Mouse (Mus musculus) intestine, postnatal 0 days (tissue): ENCODE data around the gene Tent5b. TPM values are rescaled to one million over a fixed set of nuclear protein-coding genes. Genes with fewer than 3 reads are reported as not detected.

Experiments
- ATAC-seq: fragments of 200-750 bp; cut with Nextera tagmentation; 2 replicates; pipeline ENCODE4 v1.8.0; 2017; ENCODE audit warnings: mild to moderate bottlenecking, moderate TSS enrichment, moderate library complexity
- H3K27ac ChIP-seq: fragments of 300-500 bp; sonication (generic); 2 replicates; pipeline ENCODE4 v1.5.1; 2014; ENCODE audit warnings: mild to moderate bottlenecking, low read depth, low read length, moderate library complexity
- H3K27me3 ChIP-seq: fragments of 300-500 bp; sonication (generic); replicated peaks from 2 replicates; pipeline ENCODE4 v1.6.1; 2014; ENCODE audit warnings: low read length, mixed read lengths; ENCODE audit not compliant: control insufficient read depth, insufficient read depth
- H3K36me3 ChIP-seq: fragments of 300-500 bp; sonication (generic); 2 replicates; pipeline ENCODE4 v1.6.1; 2014; ENCODE audit warnings: mild to moderate bottlenecking, moderate library complexity; ENCODE audit not compliant: control insufficient read depth, insufficient read depth
- H3K4me1 ChIP-seq: fragments of 300-500 bp; sonication (generic); replicated peaks from 2 replicates; pipeline ENCODE4 v1.6.1; 2014; ENCODE audit warnings: antibody characterized with exemption, low read length, mixed read lengths; ENCODE audit not compliant: control insufficient read depth, insufficient read depth
- H3K4me2 ChIP-seq: fragments of 300-500 bp; sonication (generic); replicated peaks from 2 replicates; pipeline ENCODE4 v1.6.1; 2014; ENCODE audit warnings: low read depth, mild to moderate bottlenecking, moderate library complexity
- H3K4me3 ChIP-seq: fragments of 300-500 bp; sonication (generic); 2 replicates; pipeline ENCODE4 v1.5.1; 2014; ENCODE audit warnings: low read depth, low read length
- H3K9ac ChIP-seq: fragments of 300-500 bp; sonication (generic); 2 replicates; pipeline ENCODE4 v1.6.1; 2014; ENCODE audit warnings: mild to moderate bottlenecking, low read depth, low read length
- H3K9me3 ChIP-seq: fragments of 300-500 bp; sonication (generic); 2 replicates; pipeline ENCODE4 v1.6.1; 2016; ENCODE audit warnings: mixed run types; ENCODE audit not compliant: control insufficient read depth
- CTCF ChIP-seq: sonication (generic); IDR thresholded peaks from 2 replicates; pipeline ENCODE4 v1.5.1; 2016; ENCODE audit warnings: low read depth, mild to moderate bottlenecking, control low read depth, antibody characterized with exemption, moderate library complexity
- WGBS: fragments of 180-500 bp; shearing (Covaris S2); extraction: QIAGEN DNeasy Blood & Tissue Kit; methylation state at CpG from one replicate; pipeline ENCODE4 v1.1.7; 2014; 5-methylcytosine and 5-hydroxymethylcytosine counted together
- polyA plus RNA-seq: library from polyadenylated mRNA; unstranded; fragments of >200 nt; fragmentation: Nextera tagmentation; extraction: Ambion mirVana; gene quantifications from 2 replicates; pipeline ENCODE4 v1.2.1, GENCODE M21; 2015

Gene Tent5b
- polyA plus RNA-seq, 1 experiment from 2014 or later = 1.8 TPM

DNA sequence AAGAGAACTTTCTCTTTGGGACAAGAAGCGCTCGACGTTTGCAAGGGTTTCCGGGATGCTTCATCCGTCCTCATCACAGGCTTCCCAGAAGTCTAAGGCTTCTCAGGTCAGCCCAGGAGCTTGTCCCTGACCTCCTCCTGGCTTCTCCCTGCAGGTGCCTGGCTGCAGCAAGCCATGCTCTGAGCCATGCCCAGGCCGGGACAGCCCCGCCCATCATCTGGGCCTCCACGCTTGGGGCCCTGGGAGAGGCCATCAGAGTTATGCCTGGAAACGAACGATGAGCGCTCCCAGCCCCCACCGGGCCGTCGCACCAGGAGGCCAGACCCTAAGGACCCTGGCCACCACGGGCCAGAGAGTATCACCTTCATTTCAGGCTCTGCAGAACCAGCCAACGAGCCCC is 47.9 kb downstream of the Tent5b start:
- Histone ChIP-seq H3K36me3 (peaks cover 37% of the 10 kb centered on the region), H3K4me3 (no peak overlapping the region), H3K4me2 (peak overlapping the region; percentile 47), H3K27ac (no peak overlapping the region), H3K9me3 (no peaks in the 10 kb centered on the region), H3K27me3 (no peaks in the 10 kb centered on the region), H3K4me1 (no peaks in the 10 kb centered on the region), H3K9ac (no peak overlapping the region)
- 0 out of 2 replicates have a peak, but pooled peaks have one; percentile 30 for ATAC-seq
- TF ChIP-seq CTCF = no peak
- WGBS = 48% methylated on average over 16 of the region's 16 CpGs

DNA sequence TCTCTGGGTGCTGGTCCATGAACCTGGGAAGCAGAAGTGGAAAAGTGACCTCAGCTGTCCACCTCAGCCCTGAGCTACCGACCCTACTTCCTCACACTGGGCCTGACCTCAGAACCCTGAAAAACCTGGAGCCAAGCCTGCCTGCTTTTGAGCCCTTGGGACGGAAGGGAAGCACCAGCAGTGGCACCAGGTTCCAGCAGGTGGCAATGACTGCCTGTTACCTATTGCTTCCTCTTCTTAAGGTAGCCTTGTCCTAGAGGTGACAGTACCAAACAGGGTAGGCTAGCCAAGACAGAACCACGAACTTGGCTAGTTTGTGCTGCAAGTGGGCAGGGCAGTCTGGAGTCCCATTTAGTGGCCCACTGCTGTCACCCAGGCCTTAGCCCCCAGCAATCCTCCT is 52.8 kb downstream of the Tent5b start:
- Histone ChIP-seq H3K27ac (no peak overlapping the region), H3K4me3 (no peak overlapping the region), H3K9me3 (no peaks in the 10 kb centered on the region), H3K36me3 (peaks cover 81% of the 10 kb centered on the region), H3K9ac (no peak overlapping the region), H3K27me3 (no peaks in the 10 kb centered on the region), H3K4me2 (no peak overlapping the region), H3K4me1 (0 out of 2 replicates have a peak, but pooled peaks cover 4% of the 10 kb centered on the region)
- no peak for ATAC-seq
- TF ChIP-seq CTCF = peak; percentile 61
- 75% methylated on average over 3 of the region's 3 CpGs for WGBS

DNA sequence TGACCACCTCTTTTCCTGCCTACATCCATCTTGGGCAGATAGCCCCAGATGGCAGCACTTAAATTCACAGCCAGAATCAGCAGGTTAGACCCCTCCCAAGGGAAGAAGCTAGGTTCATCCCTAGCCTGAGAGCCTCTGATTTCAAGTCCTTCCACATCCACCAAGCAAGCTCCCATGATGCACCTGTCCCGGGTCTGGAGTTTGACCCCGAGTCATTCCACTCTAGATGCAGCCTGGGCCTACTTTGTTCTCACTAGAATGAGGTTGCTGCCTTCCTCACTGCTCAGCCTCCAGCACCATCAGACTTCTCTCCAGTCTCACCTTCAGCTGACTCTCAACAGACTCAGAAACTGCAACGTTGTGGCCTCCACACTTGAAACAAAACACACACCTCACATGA is 56.1 kb downstream of the Tent5b start:
- Histone ChIP-seq H3K4me3 (no peak overlapping the region), H3K9me3 (no peaks in the 10 kb centered on the region), H3K36me3 (peaks cover 84% of the 10 kb centered on the region), H3K4me2 (no peak overlapping the region), H3K27me3 (no peaks in the 10 kb centered on the region), H3K4me1 (0 out of 2 replicates have a peak, but pooled peaks cover 6% of the 10 kb centered on the region), H3K27ac (peak overlapping the region; percentile 70), H3K9ac (no peak overlapping the region)
- ATAC-seq = peak; percentile 42; the same call in 1 of the 2 replicates
- WGBS = 55% methylated on average over 3 of the region's 3 CpGs
- TF ChIP-seq CTCF = no peak

DNA sequence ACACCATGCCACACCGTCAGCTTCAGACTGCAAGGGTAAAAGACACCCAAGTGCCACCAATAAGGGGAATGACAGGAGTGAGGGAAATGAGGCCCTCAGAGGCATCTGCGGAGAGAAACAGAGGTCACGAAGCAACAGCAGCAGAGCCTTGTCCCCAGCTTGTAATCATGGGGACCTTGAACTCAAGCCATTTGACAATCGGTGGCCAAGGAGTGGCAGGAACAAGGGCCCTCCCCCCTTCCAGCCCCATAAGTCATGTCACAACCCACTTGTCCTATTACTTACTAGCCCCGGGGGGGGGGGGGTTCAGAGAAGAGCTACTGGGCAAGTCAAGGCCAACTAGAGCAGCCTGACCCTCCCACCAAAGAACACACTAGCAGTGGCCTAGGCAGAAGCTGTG is 56.7 kb downstream of the Tent5b start:
- Histone ChIP-seq H3K9me3 (no peaks in the 10 kb centered on the region), H3K9ac (0 out of 2 replicates have a peak overlapping the region, but pooled peaks have one; percentile 22), H3K4me3 (no peak overlapping the region), H3K27ac (peak overlapping the region; percentile 70), H3K27me3 (no peaks in the 10 kb centered on the region), H3K36me3 (peaks cover 85% of the 10 kb centered on the region), H3K4me2 (no peak overlapping the region), H3K4me1 (0 out of 2 replicates have a peak, but pooled peaks cover 6% of the 10 kb centered on the region)
- WGBS = 50% methylated on average over 5 of the region's 5 CpGs
- TF ChIP-seq CTCF = no peak
- ATAC-seq = peak; percentile 54; the same call in 1 of the 2 replicates

Other genes with a start within 250 kb of the Tent5b start
- gene Map3k6, start 239.3 kb upstream of the Tent5b start, polyA plus RNA-seq = 1.8 TPM in 2 replicates
- 1.6 and 1.8 TPM in 2 replicates for gene Sytl1, start 217.0 kb upstream of the Tent5b start, polyA plus RNA-seq
- 52.1 and 52.8 TPM in 2 replicates for gene Tmem222, start 202.3 kb upstream of the Tent5b start, polyA plus RNA-seq
- gene Wdtc1, start 126.7 kb upstream of the Tent5b start, polyA plus RNA-seq = 7.2 and 8.2 TPM in 2 replicates
- gene Slc9a1, start 110.4 kb upstream of the Tent5b start, polyA plus RNA-seq = 5.7 and 6.1 TPM in 2 replicates
- gene Trnp1, start 18.4 kb downstream of the Tent5b start, polyA plus RNA-seq = 2.5 and 2.9 TPM in 2 replicates
- 50.6 and 53.2 TPM in 2 replicates for gene Kdf1, start 38.8 kb downstream of the Tent5b start, polyA plus RNA-seq
- gene Nudc, start 65.9 kb downstream of the Tent5b start, polyA plus RNA-seq = 125 and 138 TPM in 2 replicates
- 25.6 and 34.8 TPM in 2 replicates for gene Nr0b2, start 73.2 kb downstream of the Tent5b start, polyA plus RNA-seq
- gene Gpatch3, start 94.6 kb downstream of the Tent5b start, polyA plus RNA-seq = 7.1 and 7.2 TPM in 2 replicates
- 16.1 and 18.4 TPM in 2 replicates for gene Gpn2, start 104.2 kb downstream of the Tent5b start, polyA plus RNA-seq
- 34.8 and 37.6 TPM in 2 replicates for gene Sfn, start 122.0 kb downstream of the Tent5b start, polyA plus RNA-seq
- gene Zdhhc18, start 170.0 kb downstream of the Tent5b start, polyA plus RNA-seq = 1.8 and 2.3 TPM in 2 replicates
- gene Pigv, start 192.5 kb downstream of the Tent5b start, polyA plus RNA-seq = 10.7 and 12.5 TPM in 2 replicates